ENCODE assay signal across 7 mouse cellular contexts in genomic region chr4:130274346-130275015, GRCm38 (mm10). TPM values are rescaled to one million over a fixed set of nuclear protein-coding genes. Genes with fewer than 3 reads are reported as not detected.
DNase-seq lines count a peak whose midpoint lies in the region; ATAC-seq and TF ChIP-seq lines count a peak whose summit lies in the region.

No protein-coding gene starts in this region.

- no peak overlapping the region for H3K27ac ChIP-seq in lung, postnatal 0 days (ENCODE audit: low read length)
- H3K27ac ChIP-seq in hindbrain, embryonic 11.5 days (ENCODE audit: low read depth, low read length): peak overlapping the region; percentile 96
- H3K27ac ChIP-seq in midbrain, embryonic 15.5 days: peak overlapping the region; percentile 97

- peak overlapping the region; percentile 32; the same call in 1 of the 2 replicates for H3K9ac ChIP-seq in lung, postnatal 0 days (replicated peaks; ENCODE audit: low read depth)
- peak overlapping the region; percentile 82 for H3K9ac ChIP-seq in hindbrain, embryonic 11.5 days (ENCODE audit: low read depth, low read length)
- H3K9ac ChIP-seq in midbrain, embryonic 15.5 days: peak overlapping the region; percentile 91

- peak; percentile 24; the same call in 1 of the 2 replicates for ATAC-seq in lung, postnatal 0 days
- peak; percentile 86 for ATAC-seq in hindbrain, embryonic 11.5 days (ENCODE audit: low FRiP score)
- ATAC-seq in midbrain, embryonic 15.5 days (replicated peaks): peak; percentile 78
- no peak for ATAC-seq in monocyte, adult 5-6 weeks (replicated peaks; ENCODE audit: insufficient number of reproducible peaks, low FRiP score, low TSS enrichment, poor library complexity, severe bottlenecking)

- H3K36me3 ChIP-seq in lung, postnatal 0 days (ENCODE audit: insufficient read depth, low read length): no peaks in the 10 kb centered on the region
- no peaks in the 10 kb centered on the region for H3K36me3 ChIP-seq in hindbrain, embryonic 11.5 days (ENCODE audit: control insufficient read depth, insufficient read depth, low read length)
- H3K36me3 ChIP-seq in midbrain, embryonic 15.5 days (replicated peaks): no peaks in the 10 kb centered on the region

- TF ChIP-seq CTCF in lung, postnatal 0 days (IDR thresholded peaks at IDR 0.05): no peak

- H3K4me2 ChIP-seq in lung, postnatal 0 days (replicated peaks; ENCODE audit: low read depth, low read length): peak overlapping the region; percentile 78
- peak overlapping the region; percentile 59 for H3K4me2 ChIP-seq in hindbrain, embryonic 11.5 days (replicated peaks; ENCODE audit: low read depth, low read length)
- peak overlapping the region; percentile 86 for H3K4me2 ChIP-seq in midbrain, embryonic 15.5 days

- WGBS in lung, postnatal 0 days: 2% methylated on average over 29 of the region's 29 CpGs
- WGBS in hindbrain, embryonic 11.5 days: 0% methylated on average over 27 of the region's 29 CpGs
- under 1% methylated on average over 29 of the region's 29 CpGs for WGBS in midbrain, embryonic 15.5 days

- peak overlapping the region; percentile 48 for H3K4me3 ChIP-seq in lung, postnatal 0 days (ENCODE audit: low read depth, low read length)
- peak overlapping the region; percentile 60 for H3K4me3 ChIP-seq in hindbrain, embryonic 11.5 days (ENCODE audit: low read depth, low read length)
- H3K4me3 ChIP-seq in midbrain, embryonic 15.5 days: peak overlapping the region; percentile 85

- no peak for TF ChIP-seq EP300 in lung, postnatal 0 days (IDR thresholded peaks at IDR 0.05)

- H3K27me3 ChIP-seq in lung, postnatal 0 days (replicated peaks; ENCODE audit: insufficient read depth, low read length): peaks cover 14% of the 10 kb centered on the region; the same call in 1 of the 2 replicates
- H3K27me3 ChIP-seq in hindbrain, embryonic 11.5 days (ENCODE audit: control insufficient read depth, insufficient read depth, low read length): no peaks in the 10 kb centered on the region
- no peaks in the 10 kb centered on the region for H3K27me3 ChIP-seq in midbrain, embryonic 15.5 days (replicated peaks)

- no peak for DNase-seq in lung, postnatal 0 days (ENCODE audit: low spot score)
- no peak for DNase-seq in lung, adult 18-20 months
- peak; percentile 82 to 83 for DNase-seq in cerebellum, postnatal 14 days
- peak; percentile 82 for DNase-seq in hindbrain, embryonic 11.5 days (ENCODE audit: low spot score)
- DNase-seq in thymus, adult 18-20 months: no peak

- H3K9me3 ChIP-seq in lung, postnatal 0 days (ENCODE audit: low read length): no peaks in the 10 kb centered on the region
- H3K9me3 ChIP-seq in hindbrain, embryonic 11.5 days (ENCODE audit: control insufficient read depth, low read length): no peaks in the 10 kb centered on the region
- H3K9me3 ChIP-seq in midbrain, embryonic 15.5 days: no peaks in the 10 kb centered on the region

- peaks cover 6% of the 10 kb centered on the region; the same call in 1 of the 2 replicates for H3K4me1 ChIP-seq in lung, postnatal 0 days (ENCODE audit: insufficient read depth, low read depth, low read length)
- peaks cover 3% of the 10 kb centered on the region; the same call in 1 of the 2 replicates for H3K4me1 ChIP-seq in hindbrain, embryonic 11.5 days (replicated peaks; ENCODE audit: control insufficient read depth, insufficient read depth, low read length)
- H3K4me1 ChIP-seq in midbrain, embryonic 15.5 days: peaks cover 28% of the 10 kb centered on the region

RNA-seq across cellular contexts. Expression of gene Serinc2, which starts 4.5 kb away (rescaled TPM):
- polyA plus RNA-seq in lung, postnatal 0 days (2015; fragmentation: Nextera tagmentation; extraction: Ambion mirVana): 24.7 and 26.6 TPM in 2 replicates
- polyA plus RNA-seq in hindbrain, embryonic 11.5 days (2014; fragmentation: Nextera tagmentation; extraction: Ambion mirVana): 57.9 and 58.8 TPM in 2 replicates
- polyA plus RNA-seq in midbrain, embryonic 15.5 days (2015; fragmentation: Nextera tagmentation; extraction: Ambion mirVana): 42.9 and 50.3 TPM in 2 replicates
- not detected in 3 replicates for total RNA-seq in monocyte, adult 5-6 weeks (2017)

RNA-seq across cellular contexts. Expression of gene Fabp3, which starts 33.9 kb away (rescaled TPM):
- 88.3 and 112 TPM in 2 replicates for polyA plus RNA-seq in lung, postnatal 0 days (2015; fragmentation: Nextera tagmentation; extraction: Ambion mirVana)
- 27.7 and 29.4 TPM in 2 replicates for polyA plus RNA-seq in hindbrain, embryonic 11.5 days (2014; fragmentation: Nextera tagmentation; extraction: Ambion mirVana)
- 216 and 230 TPM in 2 replicates for polyA plus RNA-seq in midbrain, embryonic 15.5 days (2015; fragmentation: Nextera tagmentation; extraction: Ambion mirVana)
- total RNA-seq in monocyte, adult 5-6 weeks (2017): 1.0 TPM in 1 of 3 replicates, not detected in the others

RNA-seq across cellular contexts. Expression of gene Gm10570, which starts 34.0 kb away (rescaled TPM):
- 0.25 and 0.50 TPM in 2 replicates for polyA plus RNA-seq in lung, postnatal 0 days (2015; fragmentation: Nextera tagmentation; extraction: Ambion mirVana)
- not detected in 2 replicates for polyA plus RNA-seq in hindbrain, embryonic 11.5 days (2014; fragmentation: Nextera tagmentation; extraction: Ambion mirVana)
- 1.0 and 1.4 TPM in 2 replicates for polyA plus RNA-seq in midbrain, embryonic 15.5 days (2015; fragmentation: Nextera tagmentation; extraction: Ambion mirVana)
- not detected in 3 replicates for total RNA-seq in monocyte, adult 5-6 weeks (2017)

RNA-seq across cellular contexts. Expression of gene Gm853, which starts 52.3 kb away (rescaled TPM):
- not detected in 2 replicates for polyA plus RNA-seq in lung, postnatal 0 days (2015; fragmentation: Nextera tagmentation; extraction: Ambion mirVana)
- 0.45 and 1.2 TPM in 2 replicates for polyA plus RNA-seq in hindbrain, embryonic 11.5 days (2014; fragmentation: Nextera tagmentation; extraction: Ambion mirVana)
- polyA plus RNA-seq in midbrain, embryonic 15.5 days (2015; fragmentation: Nextera tagmentation; extraction: Ambion mirVana): 0.06 and 0.08 TPM in 2 replicates
- total RNA-seq in monocyte, adult 5-6 weeks (2017): not detected in 3 replicates

Comparison
In these comparisons a context has a peak if more than half of its experiments do, and no peak if none do; other contexts are left out.
1. DNase-seq: peak in cerebellum, postnatal 14 days (2 of 2) and hindbrain, embryonic 11.5 days (single experiment); none in lung, postnatal 0 days (single experiment), lung, adult 18-20 months (0 of 2) and thymus, adult 18-20 months (0 of 2).
2. H3K9ac ChIP-seq: peak in every context shown above with its lines; median percentile 91 in midbrain, embryonic 15.5 days; 82 in hindbrain, embryonic 11.5 days; 32 in lung, postnatal 0 days.
3. Peak in every context shown above with its lines, with median percentiles within 50 percentile points of each other: H3K4me2 ChIP-seq and H3K4me3 ChIP-seq.